In the genomic region with DNA sequence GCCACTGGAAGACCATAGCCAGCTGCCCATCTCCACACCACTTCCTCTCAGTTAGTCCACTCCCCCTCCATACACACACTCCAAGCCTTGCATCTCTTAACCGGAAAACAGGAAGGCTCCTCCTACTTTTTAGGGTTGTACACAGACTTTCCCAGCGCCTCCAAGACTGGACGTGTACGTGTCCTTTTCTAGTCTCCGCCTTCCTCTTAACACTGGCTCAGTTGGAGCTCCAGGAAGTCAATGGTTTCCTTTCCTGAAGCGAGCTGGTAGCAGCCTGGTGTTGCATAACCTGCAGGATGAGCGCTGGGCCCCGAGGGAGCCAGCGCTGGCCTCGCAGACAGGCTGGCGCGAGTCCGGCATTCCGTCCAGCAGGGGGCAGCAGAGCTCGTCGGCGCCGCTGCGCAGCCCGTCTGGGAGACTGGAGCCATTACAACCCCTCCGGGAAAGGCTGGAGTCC, we compare ENCODE assay signal across 8 mouse cellular contexts.
DNase-seq lines count a peak whose midpoint lies in the region; ATAC-seq and TF ChIP-seq lines count a peak whose summit lies in the region.

No protein-coding gene starts in this region.

- H3K4me3 ChIP-seq in gastrocnemius, adult 2 months = peak overlapping the region; percentile 57
- H3K4me3 ChIP-seq in hindbrain, embryonic 16.5 days (ENCODE audit: low read length) = peak overlapping the region; percentile 11

- no peaks in the 10 kb centered on the region for H3K27me3 ChIP-seq in hindbrain, embryonic 16.5 days (replicated peaks; ENCODE audit: control insufficient read depth, insufficient read depth, low read length)

- ATAC-seq in activated CD4-positive, CD25-positive, alpha-beta regulatory T cell, adult 4 months = peak; percentile 76
- peak; percentile 96 for ATAC-seq in common myeloid progenitor, adult 5-6 weeks (replicated peaks; ENCODE audit: low read depth, poor library complexity, severe bottlenecking)
- peak; percentile 93 for ATAC-seq in hindbrain, embryonic 16.5 days

- intact Hi-C loops in gastrocnemius, adult 2 months (cut with DNase I) = loop anchor here (2.0 to 5.0 kb wide), 4 partner anchors 60 to 525 kb away; no protein-coding TSS in a partner anchor

- TF ChIP-seq CTCF in gastrocnemius, adult 2 months (IDR thresholded peaks at IDR 0.05) = no peak; the same call in 1 of the 2 replicates

- H3K27ac ChIP-seq in gastrocnemius, adult 2 months = peak overlapping the region; percentile 78
- H3K27ac ChIP-seq in hindbrain, embryonic 16.5 days (ENCODE audit: low read depth, low read length) = no peak overlapping the region

- H3K9me3 ChIP-seq in hindbrain, embryonic 16.5 days (ENCODE audit: control insufficient read depth, low read length) = no peaks in the 10 kb centered on the region

- DNase-seq in gastrocnemius, adult 2 months = peak; percentile 97
- DNase-seq in left cerebral cortex, adult 11 months (ENCODE audit: low spot score) = peak; percentile 82
- peak; percentile 94 for DNase-seq in lung, postnatal 36 days
- DNase-seq in retina, embryonic 14.5 days (ENCODE audit: low spot score) = peak; percentile 96
- DNase-seq in thymus, postnatal 4 days = peak; percentile 95

- H3K4me2 ChIP-seq in hindbrain, embryonic 16.5 days (ENCODE audit: low read length) = peak overlapping the region; percentile 34

- H3K9ac ChIP-seq in hindbrain, embryonic 16.5 days (ENCODE audit: low read depth, low read length) = no peak overlapping the region

- H3K36me3 ChIP-seq in hindbrain, embryonic 16.5 days (ENCODE audit: control insufficient read depth, insufficient read depth, low read length) = no peaks in the 10 kb centered on the region

- H3K4me1 ChIP-seq in hindbrain, embryonic 16.5 days (ENCODE audit: control insufficient read depth, insufficient read depth, low read depth, low read length) = peaks cover 11% of the 10 kb centered on the region

- under 1% methylated on average over 21 of the region's 21 CpGs for WGBS in hindbrain, embryonic 16.5 days
